28 mouse cellular contexts compared by ENCODE assay signal in genomic region chr4:42681473-42682182, GRCm38 (mm10). TPM values are rescaled to one million over a fixed set of nuclear protein-coding genes. Genes with fewer than 3 reads are reported as not detected.
DNase-seq lines count a peak whose midpoint lies in the region; ATAC-seq and TF ChIP-seq lines count a peak whose summit lies in the region.
"Not testable (repeated sequence)": the region's sequence is repeated elsewhere in the genome, so short reads cannot be mapped to it uniquely, and the experiment has no call there.
"Had no signal": no experiment of that assay in that cellular context is flagged by ENCODE, and none has a peak within 500 bp of the region (broad histone marks: within the 10 kb centered on the region; RNA-seq: fewer than 3 reads in every experiment).

No protein-coding gene starts in this region.

- not testable (repeated sequence) for TF ChIP-seq CTCF in hindbrain, postnatal 0 days (IDR thresholded peaks at IDR 0.05; ENCODE audit: low read depth)

- peak; percentile 64 for ATAC-seq in forebrain, embryonic 11.5 days (replicated peaks; ENCODE audit: low FRiP score)
- ATAC-seq in forebrain, embryonic 16.5 days: peak; percentile 64
- peak; percentile 68 for ATAC-seq in hindbrain, embryonic 12.5 days (ENCODE audit: low FRiP score)
- peak; percentile 75; the same call in 1 of the 2 replicates for ATAC-seq in hindbrain, postnatal 0 days
- ATAC-seq in lung, embryonic 15.5 days (ENCODE audit: borderline replicate concordance, extremely low read depth, low FRiP score, low TSS enrichment): peak; percentile 42; the same call in 1 of the 2 replicates
- ATAC-seq in midbrain, embryonic 15.5 days (replicated peaks): peak; percentile 71
- peak; percentile 62 for ATAC-seq in neural tube, embryonic 13.5 days (ENCODE audit: low read depth)

- not testable (repeated sequence) for H3K4me1 ChIP-seq in forebrain, embryonic 11.5 days (replicated peaks; ENCODE audit: control insufficient read depth, insufficient read depth, low read length); forebrain, embryonic 16.5 days (replicated peaks; ENCODE audit: control insufficient read depth, insufficient read depth, low read length); hindbrain, embryonic 12.5 days; hindbrain, postnatal 0 days (ENCODE audit: insufficient read depth, low read length); lung, embryonic 15.5 days; midbrain, embryonic 15.5 days; neural tube, embryonic 13.5 days (replicated peaks)

- H3K27me3 ChIP-seq in forebrain, embryonic 11.5 days (ENCODE audit: control insufficient read depth, insufficient read depth, low read length); forebrain, embryonic 16.5 days (replicated peaks; ENCODE audit: control insufficient read depth, insufficient read depth, low read length); hindbrain, embryonic 12.5 days; hindbrain, postnatal 0 days (ENCODE audit: insufficient read depth, low read length); lung, embryonic 15.5 days; midbrain, embryonic 15.5 days (replicated peaks); neural tube, embryonic 13.5 days: not testable (repeated sequence)

- H3K9ac ChIP-seq in forebrain, embryonic 11.5 days (ENCODE audit: low read length); forebrain, embryonic 16.5 days (replicated peaks; ENCODE audit: low read depth, low read length); hindbrain, embryonic 12.5 days; hindbrain, postnatal 0 days (replicated peaks; ENCODE audit: low read length); lung, embryonic 15.5 days; midbrain, embryonic 15.5 days; neural tube, embryonic 13.5 days: not testable (repeated sequence)

- DNase-seq in forebrain, embryonic 11.5 days (ENCODE audit: low spot score); hindbrain, postnatal 0 days (ENCODE audit: low spot score): not testable (repeated sequence)

- WGBS in forebrain, embryonic 11.5 days: no CpG with 5 or more reads among the region's 66 CpGs
- no CpG with 5 or more reads among the region's 66 CpGs for WGBS in forebrain, embryonic 16.5 days
- WGBS in hindbrain, embryonic 12.5 days: no CpG with 5 or more reads among the region's 66 CpGs
- no CpG with 5 or more reads among the region's 66 CpGs for WGBS in hindbrain, postnatal 0 days
- no CpG with 5 or more reads among the region's 66 CpGs for WGBS in lung, embryonic 15.5 days
- WGBS in midbrain, embryonic 15.5 days: no CpG with 5 or more reads among the region's 66 CpGs
- WGBS in neural tube, embryonic 13.5 days: no CpG with 5 or more reads among the region's 66 CpGs

- H3K4me2 ChIP-seq in forebrain, embryonic 11.5 days (ENCODE audit: low read depth, low read length, severe bottlenecking); forebrain, embryonic 16.5 days (ENCODE audit: low read length); hindbrain, embryonic 12.5 days (replicated peaks); hindbrain, postnatal 0 days (ENCODE audit: low read depth, low read length); lung, embryonic 15.5 days; midbrain, embryonic 15.5 days; neural tube, embryonic 13.5 days: not testable (repeated sequence)

- H3K4me3 ChIP-seq in forebrain, embryonic 11.5 days (ENCODE audit: low read depth, low read length); forebrain, embryonic 16.5 days (replicated peaks; ENCODE audit: low read length); hindbrain, embryonic 12.5 days; hindbrain, postnatal 0 days (ENCODE audit: low read length); lung, embryonic 15.5 days; midbrain, embryonic 15.5 days; neural tube, embryonic 13.5 days: not testable (repeated sequence)

- H3K9me3 ChIP-seq in forebrain, embryonic 11.5 days (ENCODE audit: control insufficient read depth, low read length); forebrain, embryonic 16.5 days (ENCODE audit: control insufficient read depth, low read length); hindbrain, embryonic 12.5 days (replicated peaks); hindbrain, postnatal 0 days (ENCODE audit: low read length); lung, embryonic 15.5 days; midbrain, embryonic 15.5 days; neural tube, embryonic 13.5 days: not testable (repeated sequence)

- H3K36me3 ChIP-seq in forebrain, embryonic 11.5 days (ENCODE audit: control insufficient read depth, insufficient read depth, low read length); forebrain, embryonic 16.5 days (ENCODE audit: control insufficient read depth, insufficient read depth); hindbrain, embryonic 12.5 days; hindbrain, postnatal 0 days (ENCODE audit: insufficient read depth, low read length); lung, embryonic 15.5 days; midbrain, embryonic 15.5 days (replicated peaks); neural tube, embryonic 13.5 days: not testable (repeated sequence)

- H3K27ac ChIP-seq in forebrain, embryonic 11.5 days (ENCODE audit: low read depth, low read length); forebrain, embryonic 16.5 days (ENCODE audit: low read length); hindbrain, embryonic 12.5 days; hindbrain, postnatal 0 days; lung, embryonic 15.5 days; midbrain, embryonic 15.5 days; neural tube, embryonic 13.5 days (replicated peaks): not testable (repeated sequence)

RNA-seq across cellular contexts. Expression of gene Il11ra2, which starts 19.9 kb away (rescaled TPM):
- polyA plus RNA-seq in forebrain, embryonic 11.5 days (2014; fragmentation: Nextera tagmentation; extraction: Ambion mirVana): not detected in 2 replicates
- not detected in 2 replicates for polyA plus RNA-seq in forebrain, embryonic 16.5 days (2015; fragmentation: Nextera tagmentation; extraction: Ambion mirVana)
- polyA plus RNA-seq in hindbrain, embryonic 12.5 days (2016; fragmentation: Nextera tagmentation; extraction: Ambion mirVana): not detected in 2 replicates
- not detected in 2 replicates for total RNA-seq in hindbrain, postnatal 0 days (2014; rRNA removed)
- not detected in 2 replicates for polyA plus RNA-seq in hindbrain, postnatal 0 days (2015; fragmentation: Nextera tagmentation; extraction: Ambion mirVana)
- not detected in 2 replicates for polyA plus RNA-seq in lung, embryonic 15.5 days (2015; fragmentation: Nextera tagmentation; extraction: Ambion mirVana)
- not detected in 2 replicates for polyA plus RNA-seq in midbrain, embryonic 15.5 days (2015; fragmentation: Nextera tagmentation; extraction: Ambion mirVana)
- not detected in 2 replicates for polyA plus RNA-seq in neural tube, embryonic 13.5 days (2015; fragmentation: Nextera tagmentation; extraction: Ambion mirVana)
- total RNA-seq: adrenal gland, adult 18-20 months; adrenal gland, postnatal 25 days; gastrocnemius, postnatal 10 days; layer of hippocampus, postnatal 10 days; left cerebral cortex, adult 18-20 months; left cerebral cortex, postnatal 14 days; megakaryocyte, adult 5-6 weeks had no signal
- polyA plus RNA-seq: CD4-positive, CD25-positive, alpha-beta regulatory T cell, adult 4 months; embryonic facial prominence, embryonic 13.5 days; erythroblast, embryonic 14.5 days; heart, embryonic 14.5 days; intestine, embryonic 16.5 days; limb, embryonic 11.5 days; liver, embryonic 14.5 days; midbrain, embryonic 14.5 days; myocyte; stomach, postnatal 0 days had no signal

RNA-seq across cellular contexts. Expression of gene Ccl27b, which starts 26.6 kb away (rescaled TPM):
- polyA plus RNA-seq in forebrain, embryonic 11.5 days (2014; fragmentation: Nextera tagmentation; extraction: Ambion mirVana): not detected in 2 replicates
- not detected in 2 replicates for polyA plus RNA-seq in forebrain, embryonic 16.5 days (2015; fragmentation: Nextera tagmentation; extraction: Ambion mirVana)
- not detected in 2 replicates for polyA plus RNA-seq in hindbrain, embryonic 12.5 days (2016; fragmentation: Nextera tagmentation; extraction: Ambion mirVana)
- total RNA-seq in hindbrain, postnatal 0 days (2014; rRNA removed): not detected in 2 replicates
- 1.1 TPM in 1 of 2 replicates, not detected in the other for polyA plus RNA-seq in hindbrain, postnatal 0 days (2015; fragmentation: Nextera tagmentation; extraction: Ambion mirVana)
- not detected in 2 replicates for polyA plus RNA-seq in lung, embryonic 15.5 days (2015; fragmentation: Nextera tagmentation; extraction: Ambion mirVana)
- polyA plus RNA-seq in midbrain, embryonic 15.5 days (2015; fragmentation: Nextera tagmentation; extraction: Ambion mirVana): 0.66 TPM in 1 of 2 replicates, not detected in the other
- polyA plus RNA-seq in neural tube, embryonic 13.5 days (2015; fragmentation: Nextera tagmentation; extraction: Ambion mirVana): not detected in 2 replicates
- total RNA-seq: gastrocnemius, postnatal 10 days; heart, adult 8-10 months; heart, postnatal 25 days; megakaryocyte, adult 5-6 weeks had no signal
- polyA plus RNA-seq: CD4-positive, CD25-positive, alpha-beta regulatory T cell, adult 4 months; embryonic facial prominence, embryonic 13.5 days; erythroblast, embryonic 14.5 days; gonadal fat pad, adult 2 months; heart, embryonic 14.5 days; intestine, embryonic 16.5 days; limb, embryonic 11.5 days; liver, embryonic 14.5 days; lung, adult 2 months; midbrain, embryonic 14.5 days; myocyte; stomach, postnatal 0 days had no signal

RNA-seq across cellular contexts. Expression of gene Gm2564, which starts 52.1 kb away (rescaled TPM):
- not detected in 2 replicates for polyA plus RNA-seq in forebrain, embryonic 11.5 days (2014; fragmentation: Nextera tagmentation; extraction: Ambion mirVana)
- not detected in 2 replicates for polyA plus RNA-seq in forebrain, embryonic 16.5 days (2015; fragmentation: Nextera tagmentation; extraction: Ambion mirVana)
- not detected in 2 replicates for polyA plus RNA-seq in hindbrain, embryonic 12.5 days (2016; fragmentation: Nextera tagmentation; extraction: Ambion mirVana)
- total RNA-seq in hindbrain, postnatal 0 days (2014; rRNA removed): not detected in 2 replicates
- polyA plus RNA-seq in hindbrain, postnatal 0 days (2015; fragmentation: Nextera tagmentation; extraction: Ambion mirVana): 0.68 and 1.0 TPM in 2 replicates
- not detected in 2 replicates for polyA plus RNA-seq in lung, embryonic 15.5 days (2015; fragmentation: Nextera tagmentation; extraction: Ambion mirVana)
- 0.34 and 0.41 TPM in 2 replicates for polyA plus RNA-seq in midbrain, embryonic 15.5 days (2015; fragmentation: Nextera tagmentation; extraction: Ambion mirVana)
- not detected in 2 replicates for polyA plus RNA-seq in neural tube, embryonic 13.5 days (2015; fragmentation: Nextera tagmentation; extraction: Ambion mirVana)
- total RNA-seq: megakaryocyte, adult 5-6 weeks had no signal
- polyA plus RNA-seq: CD4-positive, CD25-positive, alpha-beta regulatory T cell, adult 4 months; embryonic facial prominence, embryonic 13.5 days; erythroblast, embryonic 14.5 days; heart, embryonic 14.5 days; intestine, embryonic 16.5 days; limb, embryonic 11.5 days; liver, embryonic 14.5 days; midbrain, embryonic 14.5 days; myocyte had no signal

RNA-seq across cellular contexts. Expression of gene 4930578G10Rik, which starts 53.7 kb away (rescaled TPM):
- polyA plus RNA-seq in forebrain, embryonic 11.5 days (2014; fragmentation: Nextera tagmentation; extraction: Ambion mirVana): 0.96 and 1.8 TPM in 2 replicates
- 0.86 TPM in 1 of 2 replicates, not detected in the other for polyA plus RNA-seq in forebrain, embryonic 16.5 days (2015; fragmentation: Nextera tagmentation; extraction: Ambion mirVana)
- polyA plus RNA-seq in hindbrain, embryonic 12.5 days (2016; fragmentation: Nextera tagmentation; extraction: Ambion mirVana): 0.73 and 1.1 TPM in 2 replicates
- not detected in 2 replicates for total RNA-seq in hindbrain, postnatal 0 days (2014; rRNA removed)
- polyA plus RNA-seq in hindbrain, postnatal 0 days (2015; fragmentation: Nextera tagmentation; extraction: Ambion mirVana): 0.63 and 0.70 TPM in 2 replicates
- polyA plus RNA-seq in lung, embryonic 15.5 days (2015; fragmentation: Nextera tagmentation; extraction: Ambion mirVana): not detected in 2 replicates
- 0.61 TPM in 1 of 2 replicates, not detected in the other for polyA plus RNA-seq in midbrain, embryonic 15.5 days (2015; fragmentation: Nextera tagmentation; extraction: Ambion mirVana)
- polyA plus RNA-seq in neural tube, embryonic 13.5 days (2015; fragmentation: Nextera tagmentation; extraction: Ambion mirVana): 1.4 TPM in 1 of 2 replicates, not detected in the other
- total RNA-seq: adrenal gland, postnatal 25 days; gastrocnemius, postnatal 10 days; heart, adult 8-10 months; heart, postnatal 25 days; megakaryocyte, adult 5-6 weeks had no signal
- polyA plus RNA-seq: CD4-positive, CD25-positive, alpha-beta regulatory T cell, adult 4 months; erythroblast, embryonic 14.5 days; gonadal fat pad, adult 2 months; heart, embryonic 14.5 days; intestine, embryonic 16.5 days; limb, embryonic 11.5 days; liver, embryonic 14.5 days; lung, adult 2 months; myocyte; stomach, postnatal 0 days had no signal
